Comparison of ENCODE assay signal across 8 mouse cellular contexts in genomic region chr12:3806271-3806684, GRCm38 (mm10). TPM values are rescaled to one million over a fixed set of nuclear protein-coding genes. Genes with fewer than 3 reads are reported as not detected.
A peak's percentile ranks its signal among the peaks of the same experiment; 100 is the strongest.
DNase-seq lines count a peak whose midpoint lies in the region; ATAC-seq lines count a peak whose summit lies in the region.

No protein-coding gene starts in this region.

- WGBS in forebrain, embryonic 15.5 days: 0% methylated on average over 35 of the region's 41 CpGs
- WGBS in hindbrain, embryonic 10.5 days: under 1% methylated on average over 34 of the region's 41 CpGs
- under 1% methylated on average over 41 of the region's 41 CpGs for WGBS in limb, embryonic 10.5 days
- WGBS in midbrain, embryonic 10.5 days: under 1% methylated on average over 31 of the region's 41 CpGs

- peak overlapping the region; percentile 58 for H3K4me3 ChIP-seq in forebrain, embryonic 15.5 days
- peak overlapping the region; percentile 79 for H3K4me3 ChIP-seq in hindbrain, embryonic 10.5 days
- peak overlapping the region; percentile 83 for H3K4me3 ChIP-seq in limb, embryonic 10.5 days
- peak overlapping the region; percentile 82 for H3K4me3 ChIP-seq in midbrain, embryonic 10.5 days

- peak overlapping the region; percentile 82 for H3K27ac ChIP-seq in forebrain, embryonic 15.5 days (replicated peaks)
- peak overlapping the region; percentile 91 for H3K27ac ChIP-seq in hindbrain, embryonic 10.5 days
- peak overlapping the region; percentile 93 for H3K27ac ChIP-seq in limb, embryonic 10.5 days
- peak overlapping the region; percentile 91 for H3K27ac ChIP-seq in midbrain, embryonic 10.5 days (replicated peaks)

- DNase-seq in Muller cell, postnatal 12 days (ENCODE audit: inconsistent ontology term): peak; percentile 82
- DNase-seq in hindbrain, embryonic 10.5 days (ENCODE audit: low spot score): peak; percentile 82
- peak; percentile 89 for DNase-seq in limb, embryonic 10.5 days (ENCODE audit: low spot score)
- DNase-seq in midbrain, embryonic 10.5 days (ENCODE audit: low spot score): peak; percentile 81
- DNase-seq in right cerebral cortex, postnatal 4 days: peak; percentile 77
- DNase-seq in urinary bladder, postnatal 4 days (ENCODE audit: low spot score in 2 of 2): peak; percentile 79 to 87

- H3K9me3 ChIP-seq in forebrain, embryonic 15.5 days: no peaks in the 10 kb centered on the region
- no peaks in the 10 kb centered on the region for H3K9me3 ChIP-seq in hindbrain, embryonic 10.5 days
- H3K9me3 ChIP-seq in limb, embryonic 10.5 days (replicated peaks): no peaks in the 10 kb centered on the region
- H3K9me3 ChIP-seq in midbrain, embryonic 10.5 days (replicated peaks): no peaks in the 10 kb centered on the region

- peak overlapping the region; percentile 65 for H3K9ac ChIP-seq in forebrain, embryonic 15.5 days (replicated peaks)

- H3K36me3 ChIP-seq in forebrain, embryonic 15.5 days: no peaks in the 10 kb centered on the region
- no peaks in the 10 kb centered on the region for H3K36me3 ChIP-seq in hindbrain, embryonic 10.5 days
- H3K36me3 ChIP-seq in limb, embryonic 10.5 days: no peaks in the 10 kb centered on the region
- no peaks in the 10 kb centered on the region for H3K36me3 ChIP-seq in midbrain, embryonic 10.5 days

- H3K27me3 ChIP-seq in forebrain, embryonic 15.5 days: no peaks in the 10 kb centered on the region
- peaks cover 72% of the 10 kb centered on the region for H3K27me3 ChIP-seq in hindbrain, embryonic 10.5 days (ENCODE audit: insufficient read depth, poor library complexity, severe bottlenecking)
- H3K27me3 ChIP-seq in limb, embryonic 10.5 days (ENCODE audit: low read depth, poor library complexity, severe bottlenecking): peaks cover 67% of the 10 kb centered on the region
- peaks cover 71% of the 10 kb centered on the region for H3K27me3 ChIP-seq in midbrain, embryonic 10.5 days (ENCODE audit: low read depth, poor library complexity, severe bottlenecking)

- ATAC-seq in cerebellum, adult (ENCODE audit: insufficient number of reproducible peaks, low FRiP score, low TSS enrichment): peak; percentile 36; the same call in 1 of the 2 replicates
- ATAC-seq in forebrain, embryonic 15.5 days (replicated peaks): peak; percentile 87

- peak overlapping the region; percentile 52 for H3K4me2 ChIP-seq in forebrain, embryonic 15.5 days (replicated peaks)

- H3K4me1 ChIP-seq in forebrain, embryonic 15.5 days: peaks cover 36% of the 10 kb centered on the region
- H3K4me1 ChIP-seq in hindbrain, embryonic 10.5 days (replicated peaks): peaks cover 46% of the 10 kb centered on the region
- peaks cover 46% of the 10 kb centered on the region for H3K4me1 ChIP-seq in limb, embryonic 10.5 days
- peaks cover 36% of the 10 kb centered on the region for H3K4me1 ChIP-seq in midbrain, embryonic 10.5 days

RNA-seq across cellular contexts. Expression of gene Dnmt3a, which starts 0.5 kb away (rescaled TPM):
- polyA plus RNA-seq in forebrain, embryonic 15.5 days (2015; fragmentation: Nextera tagmentation; extraction: Ambion mirVana): 90.4 and 95.4 TPM in 2 replicates
- polyA plus RNA-seq in hindbrain, embryonic 10.5 days (2016; fragmentation: Nextera tagmentation; extraction: Ambion mirVana): 114 and 127 TPM in 2 replicates
- polyA plus RNA-seq in limb, embryonic 10.5 days (2016; fragmentation: Nextera tagmentation; extraction: Ambion mirVana): 221 and 298 TPM in 2 replicates
- polyA plus RNA-seq in midbrain, embryonic 10.5 days (2016; fragmentation: Nextera tagmentation; extraction: Ambion mirVana): 92.2 and 115 TPM in 2 replicates

Comparison
In these comparisons a context has a peak if more than half of its experiments do, and no peak if none do; other contexts are left out.
1. Peak in every context shown above with its lines: DNase-seq, ATAC-seq, H3K4me3 ChIP-seq and H3K27ac ChIP-seq.